21 mouse cellular contexts compared by ENCODE assay signal in the genomic region with DNA sequence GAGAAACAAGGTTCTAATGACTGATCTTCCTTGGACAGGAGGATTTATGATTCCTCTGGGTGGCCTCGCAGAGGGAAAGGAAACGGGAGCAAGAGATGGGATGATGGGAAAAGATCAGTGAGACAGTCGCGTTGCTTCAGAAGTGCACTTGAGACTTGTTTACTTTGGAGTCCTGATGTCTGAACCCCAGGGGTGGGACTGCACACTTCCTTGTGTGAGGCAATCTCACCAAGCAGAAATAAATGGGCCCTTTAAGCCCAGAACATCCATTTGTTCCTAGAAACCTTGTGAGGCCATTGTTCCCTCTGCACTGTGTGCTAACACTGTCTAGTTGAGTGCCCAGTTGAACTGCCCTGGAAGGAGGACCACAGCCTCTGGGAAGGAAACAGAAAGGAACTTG.
DNase-seq lines count a peak whose midpoint lies in the region; ATAC-seq and TF ChIP-seq lines count a peak whose summit lies in the region.
"Had no signal": no experiment of that assay in that cellular context is flagged by ENCODE, and none has a peak within 500 bp of the region (broad histone marks: within the 10 kb centered on the region; RNA-seq: fewer than 3 reads in every experiment).

No protein-coding gene starts in this region.

- no peaks in the 10 kb centered on the region for H3K79me2 ChIP-seq in macrophage (ENCODE audit: inconsistent target)

- no peak for TF ChIP-seq CTCF in bone marrow macrophage, adult 2 months (IDR thresholded peaks at IDR 0.05; ENCODE audit: low read depth, low read length)

- 21% methylated on average over 4 of the region's 4 CpGs for WGBS in kidney, embryonic 15.5 days
- 71% methylated on average over 4 of the region's 4 CpGs for WGBS in macrophage (ENCODE audit: missing documents)
- WGBS in limb, embryonic 10.5 days = 59% methylated on average over 4 of the region's 4 CpGs

- no peak overlapping the region for H3K4me3 ChIP-seq in kidney, embryonic 15.5 days (replicated peaks)
- H3K4me3 ChIP-seq in bone marrow macrophage, adult 2 months (ENCODE audit: insufficient read depth, low read length) = no peak overlapping the region
- no peak overlapping the region for H3K4me3 ChIP-seq in macrophage (ENCODE audit: inconsistent target)
- H3K4me3 ChIP-seq in limb, embryonic 10.5 days = no peak overlapping the region
- H3K4me3 ChIP-seq: hindbrain, embryonic 13.5 days; layer of hippocampus, adult 2 months; midbrain, embryonic 15.5 days; myocyte; neural tube, embryonic 13.5 days had no signal

- TF ChIP-seq POLR2A in bone marrow macrophage, adult 2 months (IDR thresholded peaks at IDR 0.05; ENCODE audit: borderline replicate concordance, low read depth, low read length) = no peak

- H3K4me1 ChIP-seq in kidney, embryonic 15.5 days = peaks cover 26% of the 10 kb centered on the region
- H3K4me1 ChIP-seq in bone marrow macrophage, adult 2 months (ENCODE audit: control insufficient read depth, insufficient read depth, low read length) = peaks cover 51% of the 10 kb centered on the region
- no peaks in the 10 kb centered on the region for H3K4me1 ChIP-seq in limb, embryonic 10.5 days

- no peak overlapping the region for H3K4me2 ChIP-seq in kidney, embryonic 15.5 days
- H3K4me2 ChIP-seq: hindbrain, embryonic 13.5 days; liver, embryonic 11.5 days; midbrain, embryonic 15.5 days; neural tube, embryonic 13.5 days had no signal

- no peak for DNase-seq in kidney, postnatal 36 days
- DNase-seq in 416B (ENCODE audit: low read depth) = peak; percentile 15
- DNase-seq in cerebellum, postnatal 25 days = no peak
- DNase-seq in limb, embryonic 10.5 days (ENCODE audit: low spot score) = no peak
- DNase-seq: adrenal gland, postnatal 10 days; cerebellum, adult 8-10 months; gastrocnemius, postnatal 25 days; lung, adult 2 months; right cerebral cortex, postnatal 4 days; thymus, adult 18-20 months had no signal

- ATAC-seq in kidney, embryonic 15.5 days (replicated peaks; ENCODE audit: low FRiP score) = no peak; the same call in 1 of the 2 replicates
- ATAC-seq: forebrain, embryonic 14.5 days; inflammation-experienced regulatory T-cells, adult 6 months; midbrain, embryonic 15.5 days had no signal

- H3K9ac ChIP-seq in kidney, embryonic 15.5 days = no peak overlapping the region
- H3K9ac ChIP-seq: hindbrain, embryonic 13.5 days; midbrain, embryonic 15.5 days; neural tube, embryonic 13.5 days had no signal

- no peaks in the 10 kb centered on the region for H3K36me3 ChIP-seq in kidney, embryonic 15.5 days
- no peaks in the 10 kb centered on the region for H3K36me3 ChIP-seq in macrophage (ENCODE audit: inconsistent target)
- H3K36me3 ChIP-seq in limb, embryonic 10.5 days = no peaks in the 10 kb centered on the region
- H3K36me3 ChIP-seq: hindbrain, embryonic 13.5 days; midbrain, embryonic 15.5 days; neural tube, embryonic 13.5 days had no signal

- no peaks in the 10 kb centered on the region for H3K27me3 ChIP-seq in kidney, embryonic 15.5 days
- H3K27me3 ChIP-seq in limb, embryonic 10.5 days (ENCODE audit: low read depth, poor library complexity, severe bottlenecking) = no peaks in the 10 kb centered on the region
- H3K27me3 ChIP-seq: hindbrain, embryonic 13.5 days; midbrain, embryonic 15.5 days; neural tube, embryonic 13.5 days had no signal

- 0 out of 2 replicates have a peak overlapping the region, but pooled peaks have one; percentile 38 for H3K27ac ChIP-seq in kidney, embryonic 15.5 days
- H3K27ac ChIP-seq in bone marrow macrophage, adult 2 months (ENCODE audit: insufficient read depth, low read depth, low read length) = peak overlapping the region; percentile 59
- peak overlapping the region; percentile 83; the same call in 1 of the 2 replicates for H3K27ac ChIP-seq in macrophage
- H3K27ac ChIP-seq in limb, embryonic 10.5 days = no peak overlapping the region
- H3K27ac ChIP-seq: hindbrain, embryonic 13.5 days; midbrain, embryonic 15.5 days; neural tube, embryonic 13.5 days had no signal

- H3K9me3 ChIP-seq in kidney, embryonic 15.5 days (replicated peaks) = no peaks in the 10 kb centered on the region
- H3K9me3 ChIP-seq in limb, embryonic 10.5 days (replicated peaks) = no peaks in the 10 kb centered on the region
- H3K9me3 ChIP-seq: hindbrain, embryonic 13.5 days; midbrain, embryonic 15.5 days; neural tube, embryonic 13.5 days had no signal
